Mouse (Mus musculus): ENCODE results near the gene Zfp523.

The Zfp523 gene

DNA sequence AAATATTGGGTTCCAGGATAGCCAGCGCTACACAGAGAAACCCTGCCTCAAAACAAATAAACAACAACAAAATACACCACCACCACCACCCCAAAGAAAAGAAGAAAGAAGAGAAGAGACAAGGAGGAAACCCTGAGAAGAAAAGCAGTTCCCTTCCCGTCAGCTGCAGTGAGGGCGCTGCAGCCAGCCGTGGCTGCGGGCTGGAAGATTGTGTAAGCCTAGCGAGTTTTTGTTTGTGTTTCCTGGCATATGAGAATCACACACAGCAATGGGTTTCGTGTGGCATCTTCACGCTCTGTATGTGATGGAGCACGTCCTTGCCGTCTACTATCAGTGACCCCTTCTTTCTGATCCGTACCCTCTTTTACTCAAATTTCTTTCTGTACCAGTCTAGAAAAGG lies 69.7 kb downstream of the Zfp523 start:
- DNase-seq (ENCODE audit: low spot score), result no peak

DNA sequence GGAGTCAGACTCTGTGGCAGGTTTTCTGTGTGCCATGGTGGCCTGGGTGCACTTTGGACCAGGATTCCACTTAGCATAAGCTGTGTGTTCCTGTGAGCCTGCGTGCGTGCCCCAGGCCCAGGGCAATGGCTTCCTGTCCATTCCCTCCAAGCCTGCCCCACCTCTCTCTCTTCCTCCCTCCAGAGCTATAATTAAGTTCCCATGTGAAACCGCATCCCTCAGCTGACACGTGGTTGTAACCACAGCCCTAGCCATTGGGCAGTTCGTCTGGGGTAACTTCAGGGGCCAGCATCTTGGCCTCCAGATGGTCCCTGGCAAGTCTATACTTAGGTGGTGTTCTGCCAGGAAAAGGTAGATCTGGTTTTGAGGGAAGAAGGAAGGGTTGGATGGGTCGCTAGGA lies 70.7 kb downstream of the Zfp523 start:
- DNase-seq (ENCODE audit: low spot score), result no peak

DNA sequence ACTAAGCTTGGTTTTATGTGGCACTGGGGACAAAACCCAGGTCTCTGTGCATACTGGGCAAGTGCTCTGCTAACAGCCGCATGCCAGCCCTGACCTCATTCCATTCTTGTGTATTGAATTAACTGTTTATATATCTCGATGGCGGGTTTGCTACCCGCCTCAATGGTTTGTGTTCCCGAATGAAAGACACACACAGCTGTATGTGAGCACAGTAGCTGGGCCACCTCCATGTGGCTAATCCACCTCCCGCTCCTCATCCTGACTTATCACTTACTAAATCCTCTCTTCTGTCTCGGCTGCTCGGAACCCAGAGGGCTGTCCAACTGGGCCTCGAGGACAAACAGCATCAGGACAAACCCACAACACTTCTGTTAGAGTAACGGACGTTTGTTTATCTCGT lies 72.1 kb downstream of the Zfp523 start:
- no peak for DNase-seq (ENCODE audit: low spot score)

DNA sequence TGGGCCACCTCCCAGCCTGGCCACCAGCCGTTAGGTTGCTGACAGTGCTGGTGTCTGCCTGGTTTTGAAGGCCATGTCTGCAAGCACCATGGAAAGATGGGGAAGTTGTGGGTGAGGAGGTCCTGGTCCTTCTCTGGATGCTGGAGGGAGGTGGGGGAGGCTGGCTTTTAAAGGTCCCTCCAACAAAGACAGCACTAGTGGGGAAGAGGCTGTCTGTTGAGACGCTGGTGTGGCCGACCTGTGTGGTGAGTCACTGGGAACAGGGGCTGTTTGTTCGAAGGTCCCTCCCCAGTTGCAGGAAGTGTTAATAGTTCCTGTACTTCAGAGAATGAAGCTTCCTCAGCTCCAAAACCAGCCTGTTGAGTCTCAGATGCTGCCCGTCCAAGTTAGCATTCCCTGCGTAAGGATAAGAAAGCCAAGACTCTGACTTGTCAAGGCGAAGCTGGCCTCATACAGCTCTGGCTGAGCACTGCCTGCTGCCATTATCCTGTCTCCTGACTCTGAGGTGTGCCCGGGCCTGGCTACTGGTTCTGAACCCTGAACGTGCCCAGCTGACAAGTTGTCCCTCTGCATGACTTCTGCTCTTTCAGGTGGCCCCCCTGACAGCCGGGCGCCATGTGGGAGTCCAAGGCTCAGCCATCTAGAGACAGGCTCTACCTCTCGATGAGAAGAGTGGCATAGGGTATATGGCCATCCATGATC lies 74.8 kb downstream of the Zfp523 start:
- no peak for DNase-seq (ENCODE audit: low spot score)

DNA sequence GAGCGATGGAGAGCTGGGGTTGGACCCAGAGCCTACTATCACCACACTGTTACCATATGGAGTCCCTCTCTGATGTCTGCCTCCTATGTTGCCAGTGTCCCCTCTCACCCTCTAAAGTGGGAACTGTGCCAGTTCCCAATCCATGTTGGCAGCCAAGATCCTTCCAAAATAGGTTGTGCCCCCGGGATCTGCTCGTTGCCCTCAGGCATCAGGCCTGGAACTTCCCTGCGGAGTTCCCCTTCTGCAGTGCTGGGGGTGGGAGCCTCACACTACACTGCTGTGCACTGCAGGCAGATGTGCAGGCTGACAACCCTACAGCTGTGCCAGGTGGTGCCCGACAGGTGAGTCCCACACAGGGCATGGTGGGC lies 75.3 kb downstream of the Zfp523 start:
- DNase-seq (ENCODE audit: low spot score), result no peak

DNA sequence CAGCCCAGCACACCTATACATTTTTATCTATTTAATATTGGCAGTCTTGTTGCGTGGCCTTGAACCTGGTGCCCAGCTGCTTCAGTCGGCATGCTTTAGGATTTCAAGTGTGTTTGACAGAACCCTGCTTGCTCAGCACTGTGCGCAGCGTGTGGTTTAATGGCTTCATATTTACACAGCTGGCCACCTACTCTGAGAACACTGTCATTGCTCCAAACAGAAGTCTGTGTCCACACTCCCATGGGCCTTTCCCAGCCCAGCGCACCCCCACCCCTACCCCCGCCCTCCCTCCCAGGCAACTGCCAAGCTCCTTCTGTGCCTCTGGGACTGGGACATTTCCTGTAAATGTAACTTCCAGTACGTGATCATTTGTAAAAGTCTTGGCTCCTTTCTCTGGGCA lies 76.3 kb downstream of the Zfp523 start:
- DNase-seq (ENCODE audit: low spot score), result no peak

DNA sequence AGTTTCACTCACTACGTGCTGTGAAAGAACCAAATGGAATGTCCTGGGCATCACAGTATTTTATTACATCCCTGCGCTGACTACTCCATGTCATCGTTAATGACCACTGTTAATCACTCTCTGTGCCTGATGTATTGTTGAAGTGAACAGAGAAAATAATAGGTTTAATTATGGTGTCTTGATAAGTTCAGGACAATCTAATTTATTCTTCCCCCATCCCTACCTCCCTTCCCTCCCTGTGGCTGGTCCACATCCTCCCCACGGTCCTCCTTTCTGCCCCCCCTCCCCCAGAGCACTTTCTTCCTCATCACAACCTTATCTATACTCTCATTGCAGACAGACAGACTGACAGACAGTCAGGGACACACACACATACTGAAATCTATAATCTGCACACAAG lies 77.9 kb downstream of the Zfp523 start:
- no peak for DNase-seq (ENCODE audit: low spot score)

All from ovary, postnatal 10 days (tissue).